Mouse (Mus musculus): ENCODE results near the gene Atp5h. TPM values are rescaled to one million over a fixed set of nuclear protein-coding genes. Genes with fewer than 3 reads are reported as not detected.

Gene Atp5h
- polyA plus RNA-seq, 1 experiment from 2014 or later = 943 TPM

GRCm38 (mm10) chr11:115420336-115421190, 801 bp upstream of the Atp5h start:
- DNase-seq (ENCODE audit: low spot score) (peak; percentile 63), ATAC-seq (ENCODE audit: low read depth) (peak; percentile 59)
- H3K9ac ChIP-seq (ENCODE audit: low read depth, low read length) = peak overlapping the region; percentile 95
- no peaks in the 10 kb centered on the region for H3K27me3 ChIP-seq (replicated peaks; ENCODE audit: control insufficient read depth, insufficient read depth, low read length)
- no peaks in the 10 kb centered on the region for H3K9me3 ChIP-seq (ENCODE audit: control insufficient read depth, low read length)
- H3K27ac ChIP-seq (replicated peaks; ENCODE audit: low read depth, low read length) = peak overlapping the region; percentile 88
- peak overlapping the region; percentile 74 for H3K4me3 ChIP-seq (ENCODE audit: low read depth, low read length)
- peak overlapping the region; percentile 99 for H3K4me2 ChIP-seq (ENCODE audit: low read depth, low read length)
- H3K4me1 ChIP-seq (ENCODE audit: control insufficient read depth, insufficient read depth, low read length) = peaks cover 21% of the 10 kb centered on the region
- 2% methylated on average over 26 of the region's 45 CpGs for WGBS
- H3K36me3 ChIP-seq (ENCODE audit: control insufficient read depth, insufficient read depth, low read length) = peaks cover 32% of the 10 kb centered on the region

GRCm38 (mm10) chr11:115409556-115409955, 10.2 kb downstream of the Atp5h start:
- Histone ChIP-seq H3K9ac (ENCODE audit: low read depth, low read length) (no peak overlapping the region), H3K4me2 (ENCODE audit: low read depth, low read length) (no peak overlapping the region), H3K4me3 (ENCODE audit: low read depth, low read length) (no peak overlapping the region), H3K36me3 (ENCODE audit: control insufficient read depth, insufficient read depth, low read length) (peaks cover 48% of the 10 kb centered on the region), H3K4me1 (ENCODE audit: control insufficient read depth, insufficient read depth, low read length) (peaks cover 9% of the 10 kb centered on the region), H3K27me3 (replicated peaks; ENCODE audit: control insufficient read depth, insufficient read depth, low read length) (no peaks in the 10 kb centered on the region), H3K27ac (replicated peaks; ENCODE audit: low read depth, low read length) (peak overlapping the region; percentile 61), H3K9me3 (ENCODE audit: control insufficient read depth, low read length) (no peaks in the 10 kb centered on the region)
- DNase-seq (ENCODE audit: low spot score) (no peak), ATAC-seq (ENCODE audit: low read depth) (no peak; the same call in 1 of the 2 replicates)
- WGBS = 63% methylated on average over 7 of the region's 7 CpGs

- H3K4me1 ChIP-seq (ENCODE audit: control insufficient read depth, insufficient read depth, low read length) = peaks cover 12% of the 10 kb centered on the region
- H3K4me3 ChIP-seq (ENCODE audit: low read depth, low read length) = no peak overlapping the region
- DNase-seq (ENCODE audit: low spot score) = no peak
- 85% methylated on average over 6 of the region's 6 CpGs for WGBS
- no peaks in the 10 kb centered on the region for H3K9me3 ChIP-seq (ENCODE audit: control insufficient read depth, low read length)
- H3K27me3 ChIP-seq (replicated peaks; ENCODE audit: control insufficient read depth, insufficient read depth, low read length) = no peaks in the 10 kb centered on the region
- ATAC-seq (ENCODE audit: low read depth) = no peak
- H3K27ac ChIP-seq (replicated peaks; ENCODE audit: low read depth, low read length) = no peak overlapping the region
- H3K4me2 ChIP-seq (ENCODE audit: low read depth, low read length) = no peak overlapping the region
- H3K9ac ChIP-seq (ENCODE audit: low read depth, low read length) = no peak overlapping the region
- peaks cover 48% of the 10 kb centered on the region for H3K36me3 ChIP-seq (ENCODE audit: control insufficient read depth, insufficient read depth, low read length)
Observed at GRCm38 (mm10) chr11:115408266-115408920, 11.4 kb downstream of the Atp5h start.

DNA sequence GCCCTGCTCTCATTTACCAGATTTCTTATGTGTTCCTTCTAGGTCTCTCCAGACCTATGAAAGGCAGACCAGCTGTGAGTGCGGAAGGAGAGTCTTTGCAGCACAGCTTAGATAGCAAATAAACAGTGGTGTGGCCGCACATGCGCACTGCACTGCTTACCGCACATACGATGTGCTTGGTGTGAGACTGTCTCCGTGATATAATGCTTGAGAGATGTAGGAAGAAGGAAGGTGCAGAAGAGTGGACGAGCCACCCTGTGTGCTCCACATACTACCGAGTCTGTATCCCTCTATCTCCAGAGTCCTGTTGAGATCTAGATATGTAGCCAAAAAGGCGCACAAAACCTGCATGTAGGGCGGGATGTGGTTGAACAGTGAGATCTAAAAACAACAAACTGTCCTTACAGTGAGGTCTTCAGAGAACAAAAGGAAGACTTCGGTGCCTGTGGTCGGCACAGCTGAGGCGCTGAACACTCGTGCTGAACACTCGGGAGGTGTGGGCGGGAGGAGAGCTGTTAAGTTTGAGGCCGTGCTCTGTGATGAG, 12.8 kb downstream of the Atp5h start:
- Histone ChIP-seq H3K4me3 (ENCODE audit: low read depth, low read length) (no peak overlapping the region), H3K9ac (ENCODE audit: low read depth, low read length) (no peak overlapping the region), H3K27me3 (replicated peaks; ENCODE audit: control insufficient read depth, insufficient read depth, low read length) (no peaks in the 10 kb centered on the region), H3K9me3 (ENCODE audit: control insufficient read depth, low read length) (no peaks in the 10 kb centered on the region), H3K27ac (replicated peaks; ENCODE audit: low read depth, low read length) (no peak overlapping the region), H3K36me3 (ENCODE audit: control insufficient read depth, insufficient read depth, low read length) (peaks cover 48% of the 10 kb centered on the region), H3K4me2 (ENCODE audit: low read depth, low read length) (no peak overlapping the region), H3K4me1 (ENCODE audit: control insufficient read depth, insufficient read depth, low read length) (peaks cover 10% of the 10 kb centered on the region)
- DNase-seq (ENCODE audit: low spot score) (no peak), ATAC-seq (ENCODE audit: low read depth) (no peak)
- 94% methylated on average over 17 of the region's 17 CpGs for WGBS

DNA sequence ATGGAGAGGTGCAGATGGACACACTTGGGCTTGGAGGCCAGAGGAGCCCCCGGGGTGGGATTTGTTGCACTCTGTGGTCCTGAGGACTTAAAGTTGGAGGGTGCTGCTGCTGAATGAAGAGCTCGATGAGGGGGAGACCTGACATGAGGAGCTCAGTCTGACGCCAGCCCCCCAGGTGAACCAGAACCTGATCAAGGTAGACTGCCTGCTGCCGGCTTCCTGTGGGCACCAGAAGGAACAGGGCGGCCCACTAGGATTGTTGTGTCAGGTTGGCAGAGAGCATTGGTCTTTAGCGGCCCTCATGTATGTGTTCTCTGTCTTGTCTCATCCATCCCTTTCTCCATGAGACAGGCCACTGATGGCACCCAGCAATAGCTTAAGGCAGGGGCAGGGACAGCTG, 14.0 kb downstream of the Atp5h start:
- DNase-seq (ENCODE audit: low spot score) (no peak), ATAC-seq (ENCODE audit: low read depth) (no peak)
- H3K4me1 ChIP-seq (ENCODE audit: control insufficient read depth, insufficient read depth, low read length) = peaks cover 5% of the 10 kb centered on the region; the same call in 1 of the 2 replicates
- no peaks in the 10 kb centered on the region for H3K9me3 ChIP-seq (ENCODE audit: control insufficient read depth, low read length)
- no peak overlapping the region for H3K4me3 ChIP-seq (ENCODE audit: low read depth, low read length)
- no peak overlapping the region for H3K4me2 ChIP-seq (ENCODE audit: low read depth, low read length)
- no peaks in the 10 kb centered on the region for H3K27me3 ChIP-seq (replicated peaks; ENCODE audit: control insufficient read depth, insufficient read depth, low read length)
- peaks cover 42% of the 10 kb centered on the region for H3K36me3 ChIP-seq (ENCODE audit: control insufficient read depth, insufficient read depth, low read length)
- WGBS = 100% methylated on average over 6 of the region's 6 CpGs
- H3K9ac ChIP-seq (ENCODE audit: low read depth, low read length) = no peak overlapping the region
- H3K27ac ChIP-seq (replicated peaks; ENCODE audit: low read depth, low read length) = no peak overlapping the region

DNA sequence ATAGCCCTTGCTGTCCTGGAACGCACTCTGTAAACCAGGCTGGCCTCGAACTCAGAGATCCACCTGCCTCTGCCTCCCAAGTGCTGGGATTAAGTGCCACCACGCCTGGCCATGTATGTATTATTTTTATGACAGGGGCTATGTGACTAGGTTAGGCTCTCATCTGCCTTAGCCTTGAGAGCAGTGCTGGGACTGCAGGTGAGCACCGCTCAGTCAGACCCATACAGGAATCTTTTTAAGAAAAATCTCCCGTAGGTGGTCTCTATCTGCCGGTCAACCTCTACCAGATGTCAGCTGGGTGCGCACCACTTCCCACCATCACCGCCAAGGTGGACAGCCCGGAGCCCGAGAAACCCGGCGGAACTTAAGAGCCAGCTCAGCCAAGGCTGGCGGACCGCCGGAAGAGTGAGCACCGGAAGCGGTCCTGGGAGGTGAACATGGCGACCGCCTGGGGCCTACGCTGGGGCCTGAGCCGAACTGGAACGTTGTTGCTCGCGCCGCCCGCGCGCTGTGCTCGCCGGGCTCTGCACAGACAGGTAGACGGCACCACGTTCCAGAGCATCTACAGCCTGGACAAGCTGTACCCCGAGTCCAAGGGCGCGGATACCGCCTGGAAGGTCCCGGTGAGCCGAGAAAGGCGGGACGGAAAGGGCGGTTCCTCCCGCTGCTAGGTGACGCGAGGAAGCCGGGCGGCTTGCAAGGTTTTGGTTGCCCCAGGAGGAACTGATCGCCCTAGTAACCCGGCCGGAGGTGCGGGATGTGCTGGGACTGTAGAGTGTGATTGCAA, 16.2 kb downstream of the Atp5h start, which contains the start of gene Mrpl58:
Mrpl58 (plus strand) TSS at position 415 of the 787 bp plus-strand sequence.
- H3K9ac ChIP-seq (ENCODE audit: low read depth, low read length) = peak within 1 kb of the TSS; percentile 94
- peak within 1 kb of the TSS; percentile 85 for H3K4me2 ChIP-seq (ENCODE audit: low read depth, low read length)
- peaks cover 26% of the 10 kb centered on the region; the same call in 1 of the 2 replicates for H3K36me3 ChIP-seq (ENCODE audit: control insufficient read depth, insufficient read depth, low read length)
- H3K4me1 ChIP-seq (ENCODE audit: control insufficient read depth, insufficient read depth, low read length) = peaks cover 5% of the 10 kb centered on the region; the same call in 1 of the 2 replicates
- H3K9me3 ChIP-seq (ENCODE audit: control insufficient read depth, low read length) = no peaks in the 10 kb centered on the region
- DNase-seq (ENCODE audit: low spot score) (peak; percentile 91), ATAC-seq (ENCODE audit: low read depth) (peak; percentile 93)
- peak within 1 kb of the TSS; percentile 90 for H3K4me3 ChIP-seq (ENCODE audit: low read depth, low read length)
- no peaks in the 10 kb centered on the region for H3K27me3 ChIP-seq (replicated peaks; ENCODE audit: control insufficient read depth, insufficient read depth, low read length)
- peak within 1 kb of the TSS; percentile 93 for H3K27ac ChIP-seq (replicated peaks; ENCODE audit: low read depth, low read length)
- WGBS = 4% methylated on average over 35 of the region's 50 CpGs

- ATAC-seq (ENCODE audit: low read depth) (peak; percentile 23), DNase-seq (ENCODE audit: low spot score) (peak; percentile 50)
- Histone ChIP-seq H3K27me3 (replicated peaks; ENCODE audit: control insufficient read depth, insufficient read depth, low read length) (no peaks in the 10 kb centered on the region), H3K4me1 (ENCODE audit: control insufficient read depth, insufficient read depth, low read length) (peaks cover 5% of the 10 kb centered on the region; the same call in 1 of the 2 replicates), H3K27ac (replicated peaks; ENCODE audit: low read depth, low read length) (no peak overlapping the region), H3K36me3 (ENCODE audit: control insufficient read depth, insufficient read depth, low read length) (peaks cover 11% of the 10 kb centered on the region; the same call in 1 of the 2 replicates), H3K9me3 (ENCODE audit: control insufficient read depth, low read length) (no peaks in the 10 kb centered on the region), H3K4me3 (ENCODE audit: low read depth, low read length) (no peak overlapping the region), H3K4me2 (ENCODE audit: low read depth, low read length) (no peak overlapping the region), H3K9ac (ENCODE audit: low read depth, low read length) (no peak overlapping the region)
- 49% methylated on average over 11 of the region's 11 CpGs for WGBS
Observed at GRCm38 (mm10) chr11:115400630-115401391, 19.0 kb downstream of the Atp5h start.

All from embryonic facial prominence, embryonic 14.5 days (tissue).